Mouse (Mus musculus): ENCODE measurements around the gene Sowaha.

Gene Sowaha

GRCm38 (mm10) chr11:53505026-53505663 is 25.1 kb upstream of the Sowaha start:
- no peak for DNase-seq (ENCODE audit: low spot score in 2 of 2)

GRCm38 (mm10) chr11:53504376-53504775 is 24.3 kb upstream of the Sowaha start:
- DNase-seq (ENCODE audit: low spot score in 2 of 2): no peak

- DNase-seq (ENCODE audit: low spot score in 2 of 2): no peak
Observed at GRCm38 (mm10) chr11:53503738-53504137, 23.7 kb upstream of the Sowaha start.

GRCm38 (mm10) chr11:53502039-53502765 is 22.1 kb upstream of the Sowaha start:
- no peak for DNase-seq (ENCODE audit: low spot score in 2 of 2)

GRCm38 (mm10) chr11:53500569-53500968 is 20.5 kb upstream of the Sowaha start:
- peak in 1 of 2 experiments; percentile 47 for DNase-seq (ENCODE audit: low spot score in 2 of 2)

GRCm38 (mm10) chr11:53496946-53497345 is 16.9 kb upstream of the Sowaha start:
- no peak for DNase-seq (ENCODE audit: low spot score in 2 of 2)

- DNase-seq (ENCODE audit: low spot score in 2 of 2): no peak
Observed at GRCm38 (mm10) chr11:53495417-53495816, 15.3 kb upstream of the Sowaha start.

- DNase-seq (ENCODE audit: low spot score in 2 of 2): no peak
Observed at GRCm38 (mm10) chr11:53493243-53493955, 13.3 kb upstream of the Sowaha start.

GRCm38 (mm10) chr11:53491954-53492401 is 11.9 kb upstream of the Sowaha start:
- no peak for DNase-seq (ENCODE audit: low spot score in 2 of 2)

- no peak for DNase-seq (ENCODE audit: low spot score in 2 of 2)
Observed at GRCm38 (mm10) chr11:53489421-53489820, 9.3 kb upstream of the Sowaha start.

- DNase-seq (ENCODE audit: low spot score in 2 of 2): no peak
Observed at GRCm38 (mm10) chr11:53489007-53489406, 8.9 kb upstream of the Sowaha start.

- peak in 1 of 2 experiments; percentile 46 for DNase-seq (ENCODE audit: low spot score in 2 of 2)
Observed at GRCm38 (mm10) chr11:53486822-53487594, 6.9 kb upstream of the Sowaha start.

- no peak for DNase-seq (ENCODE audit: low spot score in 2 of 2)
Observed at GRCm38 (mm10) chr11:53486351-53486750, 6.3 kb upstream of the Sowaha start.

- no peak for DNase-seq (ENCODE audit: low spot score in 2 of 2)
Observed at GRCm38 (mm10) chr11:53485719-53486118, 5.6 kb upstream of the Sowaha start.

GRCm38 (mm10) chr11:53483159-53483891 is 3.3 kb upstream of the Sowaha start:
- peak in 1 of 2 experiments; percentile 30 for DNase-seq (ENCODE audit: low spot score in 2 of 2)

GRCm38 (mm10) chr11:53481088-53481730 is 1.1 kb upstream of the Sowaha start:
- no peak for DNase-seq (ENCODE audit: low spot score in 2 of 2)

- no peak for DNase-seq (ENCODE audit: low spot score in 2 of 2)
Observed at GRCm38 (mm10) chr11:53479171-53479782, 797 bp downstream of the Sowaha start.

GRCm38 (mm10) chr11:53478383-53479170 is 1.5 kb downstream of the Sowaha start:
- no peak for DNase-seq (ENCODE audit: low spot score in 2 of 2)

- no peak for DNase-seq (ENCODE audit: low spot score in 2 of 2)
Observed at GRCm38 (mm10) chr11:53477833-53478232, 2.2 kb downstream of the Sowaha start.
